Mouse (Mus musculus) cerebellum, adult 11-12 months (tissue): Measurements from ENCODE around the gene Gm13287.
"Not testable (repeated sequence)": the region's sequence is repeated elsewhere in the genome, so short reads cannot be mapped to it uniquely, and the experiment has no call there.

Source experiments
- DNase-seq: peaks from one replicate; pipeline ENCODE4 v3.0.0; 2022

Gm13287 gene

GRCm38 (mm10) chr4:88799365-88799764 is 3.7 kb upstream of the Gm13287 start, which contains the start of gene Gm13285:
Gm13285 (plus strand) TSS chr4:88799665.
- DNase-seq: not testable (repeated sequence)

DNA sequence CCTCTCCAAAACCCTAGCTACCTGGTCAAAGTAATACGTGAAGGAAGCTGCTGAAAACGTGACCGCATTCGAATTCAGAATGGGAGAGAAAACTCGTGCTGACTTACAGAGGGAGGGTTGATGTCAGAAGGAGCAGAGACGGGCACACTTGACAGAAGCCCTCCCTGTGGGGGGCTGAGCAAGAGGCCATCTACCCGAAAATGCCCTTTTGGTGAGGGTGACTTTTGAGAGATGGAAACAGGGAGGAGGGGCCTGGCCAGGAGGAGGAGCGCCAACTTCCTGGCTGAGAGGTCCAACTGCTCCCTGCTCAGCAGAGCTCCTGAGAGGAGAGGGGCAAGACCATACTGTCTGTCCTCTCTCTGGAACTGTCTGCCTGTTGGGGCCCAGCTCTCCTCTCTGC is 2.2 kb downstream of the Gm13287 start, which contains the start of gene Gm13288:
TSS of gene Gm13288 (plus strand) at position 301 of the 400 bp plus-strand sequence.
- DNase-seq: not testable (repeated sequence)

GRCm38 (mm10) chr4:88805761-88806160 is 2.7 kb downstream of the Gm13287 start:
- peak; percentile 39 for DNase-seq

- DNase-seq: no peak
Observed at GRCm38 (mm10) chr4:88815928-88816327, 12.9 kb downstream of the Gm13287 start, which contains the start of gene Ifna7. Ifna7 (plus strand) TSS chr4:88816228.

DNA sequence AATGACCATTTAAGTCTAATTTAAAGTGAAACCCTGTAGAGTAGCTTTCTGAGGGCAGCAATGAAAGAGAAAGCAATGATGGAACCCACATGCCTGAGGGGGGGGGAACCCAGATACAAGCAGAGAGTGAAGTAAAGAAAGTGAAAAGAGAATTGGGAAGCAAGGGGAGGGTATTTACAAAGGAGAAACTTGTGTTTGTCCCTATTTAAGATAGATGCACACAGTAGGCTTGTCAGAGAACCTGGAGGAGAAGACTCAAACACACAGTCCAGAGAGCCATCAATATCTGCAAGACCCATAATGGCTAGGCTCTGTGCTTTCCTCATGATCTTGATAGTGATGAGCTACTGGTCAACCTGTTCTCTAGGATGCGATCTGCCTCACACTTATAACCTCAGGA is 16.6 kb downstream of the Gm13287 start, which contains the start of gene Ifna11:
TSS of gene Ifna11 (plus strand) at position 301 of the 400 bp plus-strand sequence.
- DNase-seq: no peak

- DNase-seq: no peak
Observed at GRCm38 (mm10) chr4:88822995-88823394, 19.9 kb downstream of the Gm13287 start.

- not testable (repeated sequence) for DNase-seq
Observed at GRCm38 (mm10) chr4:88827116-88827515, 24.1 kb downstream of the Gm13287 start, which contains the start of gene Ifna6. Ifna6 (plus strand) TSS chr4:88827416.

GRCm38 (mm10) chr4:88830523-88830922 is 27.5 kb downstream of the Gm13287 start:
- no peak for DNase-seq

DNA sequence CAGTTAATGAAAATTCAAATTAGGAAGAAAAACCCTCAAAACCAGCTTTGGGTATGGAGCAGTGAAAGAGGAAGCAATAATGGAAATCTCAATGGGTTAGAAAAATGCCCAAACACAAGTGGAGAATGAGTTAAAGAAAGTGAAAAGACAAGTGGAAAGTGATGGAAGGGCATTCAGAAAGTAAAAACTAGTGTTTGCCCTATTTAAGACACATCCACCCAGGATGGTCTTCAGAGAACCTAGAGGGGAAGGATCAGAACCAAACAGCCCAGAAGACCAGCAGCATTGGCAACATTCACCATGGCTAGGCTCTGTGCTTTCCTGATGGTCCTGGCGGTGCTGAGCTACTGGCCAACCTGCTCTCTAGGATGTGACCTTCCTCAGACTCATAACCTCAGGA is 32.2 kb downstream of the Gm13287 start, which contains the start of gene Ifna5:
TSS of gene Ifna5 (plus strand) at position 301 of the 400 bp plus-strand sequence.
- not testable (repeated sequence) for DNase-seq

- DNase-seq: no peak
Observed at GRCm38 (mm10) chr4:88838828-88839227, 35.8 kb downstream of the Gm13287 start.

GRCm38 (mm10) chr4:88840058-88840457 is 37.0 kb downstream of the Gm13287 start:
- DNase-seq: no peak

DNA sequence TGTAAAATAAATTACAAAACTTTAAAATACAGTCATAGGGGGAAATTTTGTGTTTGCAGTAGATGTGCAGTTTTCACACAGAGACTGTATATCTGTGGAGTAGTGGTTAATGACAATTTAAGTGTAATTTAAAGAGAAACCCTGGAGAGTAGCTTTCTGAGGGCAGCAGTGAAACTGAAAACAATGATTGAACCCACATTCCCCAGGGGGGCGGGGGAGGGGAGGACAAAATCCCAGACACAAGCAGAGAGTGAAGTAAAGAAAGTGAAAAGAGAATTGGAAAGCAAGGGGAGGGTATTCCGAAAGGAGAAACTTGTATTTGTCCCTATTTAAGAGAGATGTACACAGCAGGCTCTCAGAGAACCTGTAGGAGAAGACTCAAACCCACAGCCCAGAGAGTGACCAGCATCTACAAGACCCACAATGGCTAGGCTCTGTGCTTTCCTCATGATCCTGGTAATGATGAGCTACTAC is 38.4 kb downstream of the Gm13287 start, which contains the start of gene Ifna4:
TSS of gene Ifna4 (plus strand) at position 424 of the 474 bp plus-strand sequence.
- no peak for DNase-seq

GRCm38 (mm10) chr4:88845334-88845733 is 42.3 kb downstream of the Gm13287 start:
- no peak for DNase-seq

- DNase-seq: no peak
Observed at GRCm38 (mm10) chr4:88849698-88850097, 46.6 kb downstream of the Gm13287 start, which contains the start of gene Ifna1. Ifna1 (plus strand) TSS chr4:88850087.

DNA sequence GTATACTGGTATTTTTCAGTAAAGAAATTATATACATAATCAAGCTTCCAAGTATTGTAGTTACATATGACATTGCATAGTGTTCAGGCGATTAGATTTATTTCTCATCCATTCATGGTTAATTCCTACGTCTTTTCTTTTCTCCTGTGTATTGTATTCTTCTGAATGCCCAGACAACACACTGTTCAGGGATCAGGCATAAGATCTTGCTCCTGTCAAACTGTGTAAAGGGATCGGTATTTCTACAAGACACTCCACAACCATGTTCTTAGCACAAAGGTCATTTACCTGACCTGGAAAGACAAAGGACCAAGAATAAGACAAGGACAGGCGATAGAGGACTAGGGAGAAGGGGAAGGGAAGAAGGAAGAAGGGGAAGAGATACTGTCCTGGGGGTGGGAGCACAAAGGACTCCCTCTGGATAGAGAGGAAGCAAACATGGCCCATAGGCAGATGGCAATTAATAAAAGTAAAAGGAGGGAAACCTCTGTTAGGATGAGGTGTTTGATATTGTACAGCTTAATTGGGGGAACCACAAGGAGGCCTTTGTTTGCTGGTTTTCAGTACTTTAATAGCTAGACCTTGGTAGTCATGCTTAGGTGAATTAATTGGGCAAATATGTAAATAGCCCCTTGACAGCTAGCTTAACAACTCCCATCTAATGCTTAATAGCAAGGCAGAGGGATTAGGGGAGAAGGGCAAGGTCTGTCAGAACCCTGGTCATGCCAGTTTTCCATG is 48.1 kb downstream of the Gm13287 start:
- no peak for DNase-seq
